Mouse (Mus musculus) cerebellum, adult 2 months (tissue): Measurements from ENCODE around the gene Vmn1r12.

Source experiments
- CTCF ChIP-seq: fragments of 200-500 bp; IDR thresholded peaks from 2 replicates; pipeline ENCODE4 v1.5.1; 2011; ENCODE audit warnings: low read depth, mild to moderate bottlenecking, control low read depth, low read length, moderate library complexity, borderline replicate concordance; ENCODE audit not compliant: insufficient read depth
- POLR2A ChIP-seq: fragments of 200-500 bp; IDR thresholded peaks from 2 replicates; pipeline ENCODE4 v1.6.1; 2011; ENCODE audit warnings: low read length, control low read depth, borderline replicate concordance; ENCODE audit not compliant: insufficient read depth

GRCm38 (mm10) chr6:57109154-57109553 is 47.6 kb upstream of the Vmn1r12 start, which contains the start of gene Vmn1r10:
- TF ChIP-seq CTCF (no peak), POLR2A (no peak)
